Mouse (Mus musculus) ovary, postnatal 36 days (tissue): ENCODE results near the gene Rufy2.
A peak's percentile ranks its signal among the peaks of the same experiment; 100 is the strongest.

Experiments
- DNase-seq: peaks from one replicate; pipeline ENCODE4 v3.0.0; 2022; ENCODE audit warnings: low spot score, mixed read lengths

Rufy2 gene

GRCm38 (mm10) chr10:63019304-63019703 is 39.3 kb downstream of the Rufy2 start:
- DNase-seq = no peak

GRCm38 (mm10) chr10:63021702-63022101 is 41.7 kb downstream of the Rufy2 start:
- DNase-seq = no peak

- DNase-seq = no peak
These were observed 42.6 kb downstream of the Rufy2 start for GRCm38 (mm10) chr10:63022541-63023120.

- peak; percentile 72 for DNase-seq
These were observed 43.2 kb downstream of the Rufy2 start for GRCm38 (mm10) chr10:63023121-63023748.

GRCm38 (mm10) chr10:63023749-63024579 is 43.9 kb downstream of the Rufy2 start, which contains the start of the genes Hnrnph3 and Pbld2:
Gene Hnrnph3, minus strand, starts transcription at chr10:63024217.
Gene Pbld2, plus strand, starts transcription at chr10:63024315.
- DNase-seq = peak; percentile 99

GRCm38 (mm10) chr10:63024580-63024910 is 44.5 kb downstream of the Rufy2 start:
- DNase-seq = peak; percentile 70

GRCm38 (mm10) chr10:63025016-63025415 is 45.0 kb downstream of the Rufy2 start:
- DNase-seq = no peak

GRCm38 (mm10) chr10:63025491-63026011 is 45.5 kb downstream of the Rufy2 start:
- DNase-seq = no peak

- DNase-seq = no peak
These were observed 46.3 kb downstream of the Rufy2 start for GRCm38 (mm10) chr10:63026156-63026794.

GRCm38 (mm10) chr10:63026795-63027160 is 46.8 kb downstream of the Rufy2 start:
- no peak for DNase-seq

- DNase-seq = no peak
These were observed 47.5 kb downstream of the Rufy2 start for GRCm38 (mm10) chr10:63027376-63028161.

GRCm38 (mm10) chr10:63028396-63028795 is 48.4 kb downstream of the Rufy2 start:
- DNase-seq = no peak

GRCm38 (mm10) chr10:63032267-63032666 is 52.2 kb downstream of the Rufy2 start:
- no peak for DNase-seq

GRCm38 (mm10) chr10:63032956-63033355 is 52.9 kb downstream of the Rufy2 start:
- no peak for DNase-seq

- DNase-seq = no peak
These were observed 58.7 kb downstream of the Rufy2 start for GRCm38 (mm10) chr10:63038571-63039320.

GRCm38 (mm10) chr10:63039867-63040628 is 60.0 kb downstream of the Rufy2 start:
- no peak for DNase-seq

GRCm38 (mm10) chr10:63043154-63043553 is 63.1 kb downstream of the Rufy2 start:
- no peak for DNase-seq

- DNase-seq = no peak
These were observed 67.7 kb downstream of the Rufy2 start for GRCm38 (mm10) chr10:63047751-63048150.

GRCm38 (mm10) chr10:63049106-63049505 is 69.1 kb downstream of the Rufy2 start:
- no peak for DNase-seq

GRCm38 (mm10) chr10:63051267-63051666 is 71.2 kb downstream of the Rufy2 start:
- no peak for DNase-seq
